Mouse (Mus musculus) adrenal gland, postnatal 14 days (tissue): ENCODE measurements at regions not wholly inside any gene's neighbourhood (a gene's known extent, or its start where the extent isn't known, plus 50 kb on each side); places are given as distances from the start of the nearest gene placed in this dataset.
A peak's percentile ranks its signal among the peaks of the same experiment; 100 is the strongest.

Experiments used
- DNase-seq: peaks from one replicate; pipeline ENCODE4 v3.0.0; 2021; ENCODE audit warnings: mixed read lengths

GRCm38 (mm10) chr16:39102151-39102550, 209.7 kb downstream of the Igsf11 start:
- DNase-seq: peak; percentile 47

DNA sequence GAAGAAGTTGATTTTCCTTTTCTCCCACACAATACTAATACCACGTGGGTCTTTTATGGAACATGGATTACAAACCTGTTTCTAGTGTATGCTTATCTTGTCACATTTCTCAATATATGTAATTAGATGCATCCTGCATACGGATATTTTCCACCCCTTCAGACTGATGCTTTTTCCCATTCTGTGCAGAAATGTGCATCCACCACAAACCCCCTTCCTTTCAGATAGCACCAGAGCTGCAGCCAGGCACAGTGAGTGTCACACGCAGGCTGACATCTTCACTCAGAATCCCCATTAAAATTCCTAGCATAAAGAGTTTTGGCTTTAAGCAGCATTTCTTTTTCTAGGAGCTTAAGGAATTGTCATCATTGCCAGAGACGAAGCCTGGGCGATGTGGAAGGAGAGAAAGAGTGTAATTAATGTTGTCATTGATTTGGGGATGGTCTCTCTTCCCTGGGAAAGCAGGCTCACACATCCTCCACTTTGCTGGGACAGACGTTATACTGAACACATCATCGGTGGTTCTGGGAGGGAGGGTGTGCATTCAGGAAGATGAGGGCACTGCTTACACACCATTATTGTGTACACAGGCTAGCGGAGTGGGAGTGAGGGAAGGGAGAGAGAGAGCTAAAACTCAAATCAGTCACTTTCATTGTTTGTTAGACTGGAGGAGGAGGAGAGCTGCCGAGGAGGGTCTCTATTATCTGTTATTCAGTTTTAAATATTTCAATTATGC, 211.1 kb downstream of the Igsf11 start:
- no peak for DNase-seq

GRCm38 (mm10) chr16:39109383-39110033, 217.0 kb downstream of the Igsf11 start:
- peak; percentile 72 for DNase-seq

DNA sequence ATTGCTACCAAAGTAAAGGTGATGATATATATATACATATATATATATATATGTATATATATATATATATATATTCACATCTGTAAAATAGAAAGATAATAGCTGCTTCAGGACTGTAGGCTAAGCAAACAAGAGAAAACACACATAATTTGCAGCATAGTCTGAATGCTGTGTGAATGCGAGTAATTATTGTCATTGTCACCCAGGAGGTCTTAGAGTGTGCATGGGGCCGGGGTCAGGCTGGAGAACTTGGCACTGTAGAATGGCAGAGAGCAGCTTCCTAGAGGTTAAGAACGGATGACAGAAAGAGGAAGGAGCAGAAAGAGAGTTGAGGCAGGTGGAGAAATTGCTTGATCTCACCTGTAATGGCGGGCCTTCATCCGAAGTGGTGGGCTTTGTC, 217.6 kb downstream of the Igsf11 start:
- DNase-seq: no peak

GRCm38 (mm10) chr16:39118059-39118458, 225.6 kb downstream of the Igsf11 start:
- no peak for DNase-seq

- no peak for DNase-seq
Measured at GRCm38 (mm10) chr16:39119811-39120210, 227.3 kb downstream of the Igsf11 start.

GRCm38 (mm10) chr16:39123445-39123952, 231.0 kb downstream of the Igsf11 start:
- DNase-seq: peak; percentile 15

DNA sequence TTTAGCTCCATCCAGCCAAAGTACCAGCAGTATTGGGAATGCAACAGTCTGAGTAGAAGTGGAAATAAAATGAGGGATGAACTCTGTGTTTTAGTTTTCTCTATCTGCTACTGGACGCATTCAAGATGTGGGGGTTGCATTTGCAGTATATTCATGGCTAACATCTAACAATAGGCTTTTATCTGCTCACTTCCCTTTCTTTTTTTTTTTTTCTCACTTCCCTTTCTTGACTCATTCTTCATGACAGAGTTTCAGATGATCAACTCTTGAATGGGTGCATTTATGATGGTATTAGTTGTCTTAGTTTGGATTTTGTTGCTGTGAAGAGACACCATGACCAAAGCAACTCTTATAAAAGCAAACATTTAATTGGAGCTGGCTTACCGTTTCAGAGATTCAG, 240.0 kb downstream of the Igsf11 start:
- DNase-seq: no peak

DNA sequence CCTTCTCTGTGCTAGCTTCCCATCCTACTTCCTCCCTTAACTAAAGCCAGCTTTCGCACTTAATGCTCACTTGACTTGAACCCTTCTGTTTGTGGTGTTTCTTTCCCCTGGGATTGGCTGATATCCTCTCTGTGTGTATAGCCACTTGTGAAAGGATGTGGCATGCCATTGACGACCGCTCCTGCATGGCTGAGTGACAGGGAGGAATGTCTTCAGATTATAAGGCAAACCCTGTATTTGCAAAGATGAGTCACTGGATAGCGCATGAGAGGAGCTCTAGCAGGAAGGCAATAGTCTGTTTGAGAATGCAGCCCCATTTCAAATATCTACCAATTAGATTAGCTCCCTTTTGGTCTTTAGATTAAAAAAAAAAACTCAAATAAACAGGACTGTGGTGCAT, 243.3 kb downstream of the Igsf11 start:
- DNase-seq: no peak

DNA sequence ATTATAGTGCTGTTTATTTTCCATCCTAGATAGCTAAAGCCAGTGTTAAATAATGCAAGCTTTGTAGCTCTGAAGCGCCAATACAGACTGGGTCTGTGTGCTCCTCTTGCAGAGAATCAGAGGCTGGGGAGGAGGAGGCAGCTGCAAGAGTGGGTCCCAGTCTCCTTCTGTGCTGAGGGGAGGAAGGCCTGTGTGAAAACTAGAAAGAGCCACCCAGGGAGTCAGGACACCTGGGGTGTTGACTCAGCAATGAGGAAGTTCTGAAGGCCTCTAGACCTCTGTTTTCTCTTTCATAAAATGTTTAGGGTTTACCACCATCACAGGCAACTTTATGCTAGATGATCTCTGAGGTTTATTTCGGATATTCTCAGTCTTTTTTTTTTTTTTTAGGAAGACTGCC, 254.7 kb downstream of the Igsf11 start:
- no peak for DNase-seq

DNA sequence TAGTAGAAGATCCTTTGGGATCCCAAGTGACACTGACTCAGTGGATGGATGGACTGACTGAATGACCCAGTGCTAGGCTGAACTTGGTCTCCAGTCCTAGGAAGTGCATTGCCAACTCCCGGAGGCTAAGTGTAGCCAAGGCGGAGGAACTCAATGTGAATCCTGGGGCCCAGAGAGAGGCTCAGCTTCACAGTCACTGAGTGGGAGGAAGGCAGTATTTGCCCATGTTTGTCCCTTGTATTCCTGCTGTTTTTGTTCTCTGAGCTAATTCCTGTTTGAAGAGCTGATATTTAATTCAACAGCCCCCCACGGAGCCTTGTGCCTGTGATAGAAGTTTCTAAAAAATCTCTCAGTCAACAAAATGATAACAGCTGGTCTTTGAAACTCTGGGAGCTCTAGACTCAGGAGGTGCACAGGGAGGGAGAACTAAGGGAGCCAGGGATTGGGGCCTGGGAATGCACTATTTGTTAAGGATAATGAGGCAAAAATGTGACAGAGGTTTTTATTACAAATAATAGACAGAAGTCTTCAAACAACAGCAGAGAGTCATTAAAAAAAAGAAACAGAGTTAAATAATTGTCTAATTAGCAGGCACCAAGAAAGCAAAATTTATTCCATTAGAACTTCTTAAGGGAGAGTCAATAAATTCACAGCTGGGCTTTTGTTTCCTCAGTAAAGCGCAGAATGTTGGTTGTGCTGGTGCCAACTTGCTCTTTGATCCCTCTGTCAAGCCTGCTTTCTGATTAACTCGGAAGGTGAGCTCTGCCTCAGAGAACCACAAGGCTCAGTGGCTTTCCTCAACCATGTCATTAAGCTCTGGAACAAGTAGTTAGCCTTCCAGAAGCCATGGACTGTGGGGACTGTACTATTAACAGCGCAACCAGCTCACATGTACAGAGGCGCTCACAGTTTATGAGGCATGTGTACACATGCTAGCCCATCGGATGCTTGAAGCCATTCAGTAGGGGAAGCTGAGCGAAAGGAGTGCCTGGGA, 259.2 kb downstream of the Igsf11 start:
- DNase-seq: no peak

DNA sequence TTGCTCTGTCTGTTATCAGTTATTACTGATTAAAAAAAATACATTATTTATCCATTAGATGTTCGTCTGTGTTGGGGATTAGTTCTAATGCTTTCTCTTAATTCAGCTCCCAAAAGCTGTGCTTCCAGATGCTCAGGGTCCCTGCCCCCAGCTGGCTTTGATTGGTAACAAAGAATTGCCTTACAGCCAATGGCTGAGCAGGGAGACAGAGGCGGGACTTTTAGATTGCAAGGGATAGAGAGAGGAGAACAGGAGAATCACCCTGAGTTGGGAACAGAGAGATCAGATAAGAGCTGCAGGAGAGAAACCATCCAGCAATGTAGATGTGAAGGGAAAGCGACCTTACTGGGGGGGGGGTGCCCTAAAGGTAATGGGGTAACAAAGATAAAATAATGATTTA, 266.4 kb downstream of the Igsf11 start:
- no peak for DNase-seq

- peak; percentile 12 for DNase-seq
Measured at GRCm38 (mm10) chr16:39159725-39160124, 267.3 kb downstream of the Igsf11 start.

- DNase-seq: no peak
Measured at GRCm38 (mm10) chr16:39162684-39163083, 270.2 kb downstream of the Igsf11 start.

- DNase-seq: no peak
Measured at GRCm38 (mm10) chr16:39191861-39192260, 299.4 kb downstream of the Igsf11 start.

DNA sequence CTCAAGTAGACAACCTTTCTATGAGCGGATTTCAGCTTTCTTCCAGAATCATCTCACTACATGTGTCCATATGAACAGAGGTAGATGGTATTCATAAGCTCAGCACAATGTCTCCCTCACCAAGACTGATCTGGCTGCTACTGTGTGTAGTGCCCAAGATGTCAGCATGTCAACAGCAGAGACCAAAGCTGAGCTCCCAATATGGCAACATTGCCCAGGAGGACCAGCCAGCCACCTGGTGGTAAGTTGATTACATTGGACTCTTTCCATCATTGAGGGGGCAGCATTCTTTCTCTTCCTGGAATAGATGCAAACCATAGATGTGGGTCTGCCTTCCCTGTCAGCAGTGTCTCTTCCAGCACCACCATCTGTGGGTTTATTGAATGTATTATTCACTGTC, 303.0 kb downstream of the Igsf11 start:
- no peak for DNase-seq

DNA sequence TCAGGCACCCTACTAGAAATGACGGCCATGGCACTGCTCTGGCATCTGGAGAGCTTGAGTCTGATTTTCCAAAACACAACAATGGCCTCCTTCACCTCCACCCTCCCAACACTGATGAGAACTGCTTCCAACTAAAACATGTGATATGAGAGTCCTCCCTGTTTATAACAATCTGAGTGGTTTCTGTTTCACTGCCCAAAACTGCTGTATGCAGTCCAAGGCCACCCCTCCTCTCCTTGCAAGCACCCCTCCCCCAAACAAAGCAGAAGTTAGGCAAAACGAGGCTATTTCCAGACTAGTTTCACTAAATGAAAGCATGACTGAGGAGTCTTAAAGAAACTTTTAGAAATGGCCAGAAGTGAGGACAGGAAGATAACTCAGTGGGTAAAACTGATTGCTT, 304.4 kb downstream of the Igsf11 start:
- no peak for DNase-seq

DNA sequence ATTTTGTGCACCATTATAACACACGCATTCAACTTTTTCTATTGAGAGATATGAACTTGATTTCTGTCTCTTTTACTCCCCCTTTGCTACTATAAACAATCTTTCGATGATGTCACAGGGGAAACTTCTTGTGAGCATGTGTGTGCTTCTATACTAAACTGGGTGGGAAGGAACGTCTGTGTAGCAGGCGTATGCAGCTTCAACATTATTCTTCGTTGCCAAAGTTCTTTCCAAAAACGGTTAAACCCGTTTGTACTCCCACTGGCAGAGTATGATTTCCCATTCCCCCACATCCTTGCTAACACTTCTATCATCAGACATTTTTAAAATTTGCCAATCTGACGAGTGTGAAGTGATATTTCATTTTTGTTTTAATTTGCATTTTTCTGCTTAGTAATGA, 331.1 kb downstream of the Igsf11 start:
- DNase-seq: no peak

GRCm38 (mm10) chr16:39229501-39229900, 337.0 kb downstream of the Igsf11 start:
- no peak for DNase-seq

GRCm38 (mm10) chr16:39230439-39230838, 338.0 kb downstream of the Igsf11 start:
- no peak for DNase-seq

DNA sequence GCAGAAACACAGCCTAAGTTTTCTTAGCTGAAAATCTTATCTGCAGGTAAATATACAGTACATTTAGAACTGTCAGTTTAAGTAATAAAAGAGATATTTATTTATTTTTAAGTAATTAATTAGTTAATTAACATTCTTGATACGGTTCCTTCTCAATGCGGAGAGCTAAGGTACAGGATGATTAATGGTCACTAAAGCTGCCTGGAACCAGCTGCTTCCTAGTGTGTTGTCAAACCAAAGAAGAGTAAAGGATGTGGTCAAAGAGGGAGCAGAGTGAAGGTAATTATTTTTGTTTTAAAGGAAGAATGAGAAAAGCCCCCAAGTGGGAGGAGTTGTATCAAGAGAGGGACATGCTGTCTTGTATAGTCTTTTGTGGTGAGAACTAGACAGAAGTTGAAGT, 341.8 kb downstream of the Igsf11 start:
- no peak for DNase-seq

DNA sequence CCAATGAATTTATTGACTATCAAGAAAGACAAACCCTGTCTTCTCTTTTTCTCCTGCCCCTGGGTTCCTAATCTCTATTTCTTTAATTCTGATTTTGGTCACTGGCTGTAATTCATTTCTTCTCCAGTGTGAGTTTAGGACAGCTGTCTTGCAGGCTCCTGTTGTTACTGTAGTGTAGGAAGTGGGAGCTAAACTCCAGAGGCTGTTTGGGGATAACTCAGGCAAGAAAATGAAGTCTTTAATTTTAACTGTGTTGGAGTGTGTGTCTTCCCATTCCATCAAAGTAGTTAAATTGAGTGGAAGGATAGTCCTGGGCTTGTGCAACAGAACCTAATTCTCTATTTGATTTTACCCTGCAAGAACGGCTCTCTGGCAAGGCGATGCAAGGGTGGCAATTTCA, 381.0 kb downstream of the Igsf11 start:
- no peak for DNase-seq

GRCm38 (mm10) chr16:39284484-39284883, 392.0 kb downstream of the Igsf11 start:
- no peak for DNase-seq
